Mouse (Mus musculus) forelimb bud, embryonic 11.5 days (tissue): ENCODE measurements around the gene Zan.

ENCODE experiments used
- DNase-seq: peaks from one replicate; pipeline ENCODE4 v3.0.0-alpha.2; 2012; ENCODE audit warnings: low read depth, low spot score

The Zan gene

DNA sequence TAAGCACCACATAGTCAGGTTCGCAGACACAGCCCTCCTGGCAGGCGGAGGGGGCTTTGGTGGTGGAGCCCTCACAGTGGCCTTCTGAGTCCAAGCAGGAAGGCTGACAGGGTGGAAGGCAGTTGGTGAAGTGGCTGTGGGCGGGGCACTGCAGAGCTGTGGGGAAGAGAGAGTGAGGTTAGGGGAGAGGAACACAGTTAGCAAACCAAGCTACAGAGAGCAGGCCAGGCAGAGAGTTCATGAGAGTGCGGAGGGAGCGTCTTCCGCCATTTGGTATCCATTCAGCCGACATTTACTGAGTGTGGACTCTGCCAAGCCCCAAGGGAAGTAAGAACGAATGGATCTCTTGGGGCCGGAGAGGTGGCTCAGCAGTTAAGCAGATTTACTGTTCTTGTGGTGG, 57.8 kb downstream of the Zan start:
- DNase-seq = no peak

DNA sequence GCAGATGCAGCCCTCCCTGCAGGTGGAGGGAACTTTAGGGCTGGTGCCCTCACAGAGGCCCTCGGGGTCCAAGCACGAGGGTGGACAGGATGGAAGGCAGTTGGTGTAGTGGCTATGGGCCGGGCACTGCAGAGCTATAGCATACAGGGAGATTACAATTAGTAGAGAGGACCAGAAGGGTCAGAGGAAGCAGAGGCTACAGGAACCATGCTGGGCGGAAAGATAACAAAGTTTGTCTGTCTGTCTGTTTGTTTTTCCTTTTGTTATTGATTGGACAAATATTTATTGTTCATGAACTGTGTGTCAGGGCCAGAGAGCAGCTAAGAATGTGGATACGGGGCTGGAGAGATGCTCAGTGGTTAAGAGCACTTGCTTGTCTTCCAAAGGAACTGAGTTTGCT, 62.6 kb downstream of the Zan start:
- no peak for DNase-seq

DNA sequence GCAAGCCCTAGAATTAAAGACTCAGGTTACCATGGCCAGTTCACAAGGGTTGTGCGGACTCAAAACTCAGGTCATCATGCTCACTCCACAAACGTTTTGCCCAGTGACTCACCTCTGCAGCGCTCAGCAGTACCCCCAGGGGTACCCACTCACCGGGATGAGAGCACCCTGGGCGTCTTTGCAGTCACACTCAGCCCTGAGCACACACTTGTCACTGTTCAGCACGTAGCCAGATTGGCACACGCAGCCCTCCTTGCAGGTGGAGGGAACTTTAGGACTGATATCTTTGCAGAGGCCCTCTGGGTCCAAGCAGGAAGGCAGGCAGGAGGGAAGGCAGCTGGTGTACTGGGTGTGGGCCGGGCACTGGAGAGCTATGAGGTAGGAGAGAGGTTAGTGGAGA, 65.6 kb downstream of the Zan start:
- no peak for DNase-seq

GRCm38 (mm10) chr5:137410549-137410948, 66.3 kb downstream of the Zan start:
- DNase-seq = no peak

DNA sequence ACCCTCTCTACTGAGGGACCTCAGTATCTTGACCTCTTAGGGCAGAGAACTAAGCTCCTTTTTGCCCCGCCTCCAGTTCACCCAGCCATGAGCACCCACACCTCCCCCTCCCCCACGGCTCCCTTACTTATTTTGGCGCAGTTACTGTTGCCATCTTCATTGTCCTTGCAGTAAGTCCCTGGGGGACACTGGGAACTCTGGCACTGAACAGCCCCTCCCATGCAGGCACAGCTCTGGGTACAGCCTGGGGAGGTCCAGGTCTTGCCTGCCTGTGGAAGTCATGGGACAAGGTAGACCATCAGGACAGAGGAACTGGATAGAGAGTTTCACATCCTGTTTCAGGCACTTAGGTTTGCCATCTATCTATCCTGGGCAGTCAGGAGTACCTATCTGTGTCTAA, 66.8 kb downstream of the Zan start:
- no peak for DNase-seq

GRCm38 (mm10) chr5:137409451-137409850, 67.4 kb downstream of the Zan start:
- no peak for DNase-seq

GRCm38 (mm10) chr5:137404081-137404480, 72.8 kb downstream of the Zan start:
- no peak for DNase-seq

- DNase-seq = no peak
These were observed 82.4 kb downstream of the Zan start for GRCm38 (mm10) chr5:137394456-137394855.

DNA sequence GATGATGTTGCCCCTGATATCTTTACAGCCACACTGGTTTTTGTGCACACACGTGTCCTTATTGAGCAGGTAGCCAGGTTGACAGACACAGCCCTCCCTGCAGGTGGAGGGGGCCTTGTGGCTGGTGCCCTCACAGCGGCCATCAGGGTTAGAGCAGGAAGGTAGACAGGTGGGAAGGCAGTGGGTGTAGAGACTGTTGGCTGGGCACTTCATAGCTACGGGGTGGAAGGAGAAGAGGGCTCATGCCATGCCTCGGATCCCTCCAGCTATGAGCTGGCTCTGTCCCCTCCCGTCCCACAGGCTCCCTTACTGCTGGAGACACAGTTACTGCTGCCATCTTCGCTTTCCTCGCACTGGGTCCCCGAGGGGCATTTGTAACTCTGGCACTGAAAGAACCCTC, 85.2 kb downstream of the Zan start:
- DNase-seq = no peak

DNA sequence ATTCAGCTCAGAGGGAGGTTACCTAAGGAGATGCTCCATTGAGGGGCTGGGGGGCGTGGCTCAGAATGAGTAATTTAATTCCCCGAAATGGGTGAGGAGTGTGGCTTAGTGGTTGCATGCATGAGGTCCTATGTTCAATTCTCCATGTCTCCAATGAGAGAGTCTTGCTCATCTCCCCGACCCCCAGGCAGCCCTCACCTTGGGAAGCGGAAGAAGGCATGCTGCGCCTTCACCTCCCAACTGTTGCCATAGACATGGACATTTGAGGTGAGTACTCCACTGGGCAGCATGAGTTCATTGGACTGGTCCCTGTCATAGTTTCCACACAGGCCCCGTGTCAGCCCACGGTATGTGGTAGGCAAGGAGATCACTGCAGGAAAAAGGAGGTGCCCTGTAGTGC, 90.2 kb downstream of the Zan start:
- no peak for DNase-seq

GRCm38 (mm10) chr5:137383441-137383840, 93.4 kb downstream of the Zan start:
- no peak for DNase-seq

GRCm38 (mm10) chr5:137381152-137381551, 95.7 kb downstream of the Zan start:
- peak; percentile 75 for DNase-seq

- peak; percentile 44 for DNase-seq
These were observed 99.3 kb downstream of the Zan start for GRCm38 (mm10) chr5:137377603-137378002.

DNA sequence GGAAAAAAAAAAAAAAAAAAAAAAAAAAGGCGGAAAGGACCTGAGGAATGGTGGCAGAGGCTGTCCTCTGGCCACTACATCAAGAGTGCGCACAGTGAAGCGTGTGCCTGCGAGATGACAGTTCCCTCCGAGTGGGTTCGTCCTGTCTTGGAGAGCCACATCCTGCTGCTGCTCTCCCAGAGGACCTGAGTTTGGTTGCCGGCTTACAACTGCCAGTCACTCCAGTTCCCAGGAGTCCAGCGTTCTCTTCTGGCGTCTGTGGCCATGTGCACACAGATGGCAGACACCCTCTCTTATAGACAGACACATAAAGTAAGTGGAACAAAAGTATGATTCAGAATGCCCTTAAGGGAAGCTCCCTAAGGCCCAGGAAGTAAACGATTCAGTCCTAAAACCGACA, 99.7 kb downstream of the Zan start:
- peak; percentile 34 for DNase-seq

- no peak for DNase-seq
These were observed 100.1 kb downstream of the Zan start for GRCm38 (mm10) chr5:137376722-137377121.

DNA sequence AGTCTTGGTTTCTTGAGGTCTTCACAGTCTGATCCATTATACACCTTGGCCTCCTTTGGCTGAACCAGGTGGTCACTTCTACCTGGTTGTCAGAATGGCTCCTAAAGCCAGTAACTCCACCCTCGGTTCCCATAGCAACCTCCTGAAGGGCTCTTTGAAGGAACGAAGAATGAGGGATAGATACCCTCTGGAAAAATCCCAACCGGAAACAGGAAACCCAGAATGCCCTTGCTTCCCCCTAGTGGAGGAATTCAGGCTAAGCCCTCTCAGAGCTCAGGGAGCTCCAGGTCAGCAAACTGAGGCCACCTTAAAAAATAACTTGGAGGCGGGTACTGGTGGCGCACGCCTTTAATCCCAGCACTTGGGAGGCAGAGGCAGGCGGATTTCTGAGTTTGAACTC, 100.7 kb downstream of the Zan start:
- peak; percentile 38 for DNase-seq

GRCm38 (mm10) chr5:137375627-137376026, 101.2 kb downstream of the Zan start:
- no peak for DNase-seq

- DNase-seq = no peak
These were observed 102.3 kb downstream of the Zan start for GRCm38 (mm10) chr5:137374521-137375080.

- no peak for DNase-seq
These were observed 103.4 kb downstream of the Zan start for GRCm38 (mm10) chr5:137373371-137373950.

- no peak for DNase-seq
These were observed 107.2 kb downstream of the Zan start for GRCm38 (mm10) chr5:137369665-137370064.

- DNase-seq = no peak
These were observed 118.5 kb downstream of the Zan start for GRCm38 (mm10) chr5:137358382-137358781.

DNA sequence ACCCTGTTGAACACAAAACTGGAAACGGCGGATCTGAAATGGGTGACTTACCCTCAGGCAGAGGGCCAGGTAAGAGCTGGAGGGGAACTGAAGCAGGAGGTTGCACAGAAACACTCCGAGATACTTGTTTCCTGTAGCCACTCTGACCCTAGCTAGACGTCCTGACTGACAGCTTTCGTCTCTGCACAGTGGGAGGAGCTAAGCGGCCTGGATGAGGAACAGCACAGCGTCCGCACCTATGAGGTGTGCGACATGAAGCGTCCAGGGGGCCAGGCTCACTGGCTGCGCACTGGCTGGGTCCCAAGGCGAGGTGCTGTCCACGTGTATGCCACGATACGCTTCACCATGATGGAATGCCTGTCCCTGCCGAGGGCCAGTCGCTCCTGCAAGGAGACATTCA, 122.8 kb downstream of the Zan start:
- no peak for DNase-seq

GRCm38 (mm10) chr5:137352011-137352975, 124.6 kb downstream of the Zan start:
- no peak for DNase-seq
